Mouse (Mus musculus) kidney, postnatal 0 days (tissue): Measurements from ENCODE around the gene Zfp286. TPM values are rescaled to one million over a fixed set of nuclear protein-coding genes. Genes with fewer than 3 reads are reported as not detected.

ENCODE experiments used
- ATAC-seq: fragments of 200-750 bp; cut with Nextera tagmentation; replicated peaks from 2 replicates; pipeline ENCODE4 v1.8.0; 2017; ENCODE audit warnings: low read depth, moderate number of reproducible peaks, moderate TSS enrichment, moderate library complexity; ENCODE audit not compliant: low FRiP score
- DNase-seq: peaks from one replicate; pipeline ENCODE4 v3.0.0-alpha.2; 2016; ENCODE audit warnings: low spot score
- H3K27ac ChIP-seq: fragments of 300-500 bp; sonication (generic); 2 replicates; pipeline ENCODE4 v1.5.1; 2014; ENCODE audit warnings: mild to moderate bottlenecking
- H3K27me3 ChIP-seq: fragments of 300-500 bp; sonication (generic); 2 replicates; pipeline ENCODE4 v1.6.1; 2014; ENCODE audit warnings: low read length, mixed read lengths; ENCODE audit not compliant: insufficient read depth
- H3K36me3 ChIP-seq: fragments of 300-500 bp; sonication (generic); 2 replicates; pipeline ENCODE4 v1.6.1; 2014; ENCODE audit warnings: low read length, mixed read lengths; ENCODE audit not compliant: insufficient read depth
- H3K4me1 ChIP-seq: fragments of 300-500 bp; sonication (generic); replicated peaks from 2 replicates; pipeline ENCODE4 v1.6.1; 2014; ENCODE audit warnings: antibody characterized with exemption, low read length, mixed read lengths; ENCODE audit not compliant: insufficient read depth
- H3K4me2 ChIP-seq: fragments of 300-500 bp; sonication (generic); 2 replicates; pipeline ENCODE4 v1.6.1; 2014; ENCODE audit warnings: mild to moderate bottlenecking, low read length, moderate library complexity, mixed read lengths
- H3K4me3 ChIP-seq: fragments of 300-500 bp; sonication (generic); replicated peaks from 2 replicates; pipeline ENCODE4 v1.5.1; 2014; ENCODE audit warnings: low read depth, low read length
- H3K9ac ChIP-seq: fragments of 300-500 bp; sonication (generic); 2 replicates; pipeline ENCODE4 v1.6.1; 2014; ENCODE audit warnings: low read depth, low read length
- H3K9me3 ChIP-seq: fragments of 300-500 bp; sonication (generic); replicated peaks from 2 replicates; pipeline ENCODE4 v1.6.1; 2016; ENCODE audit warnings: low read length, inconsistent platforms, mixed read lengths
- CTCF ChIP-seq: IDR thresholded peaks from 2 replicates; pipeline ENCODE4 v1.5.1; 2016; ENCODE audit warnings: antibody characterized with exemption, low read depth, mild to moderate bottlenecking, moderate library complexity
- WGBS: fragments of 180-500 bp; shearing (Covaris S2); extraction: QIAGEN DNeasy Blood & Tissue Kit; methylation state at CpG from one replicate; pipeline ENCODE4 v1.1.7; 2014; 5-methylcytosine and 5-hydroxymethylcytosine counted together
- polyA plus RNA-seq: library from polyadenylated mRNA; unstranded; fragments of >200 nt; fragmentation: Nextera tagmentation; extraction: Ambion mirVana; gene quantifications from 2 replicates; pipeline ENCODE4 v1.2.1, GENCODE M21; 2015

The Zfp286 gene
- 10.8 and 11.4 TPM in 2 replicates for polyA plus RNA-seq

DNA sequence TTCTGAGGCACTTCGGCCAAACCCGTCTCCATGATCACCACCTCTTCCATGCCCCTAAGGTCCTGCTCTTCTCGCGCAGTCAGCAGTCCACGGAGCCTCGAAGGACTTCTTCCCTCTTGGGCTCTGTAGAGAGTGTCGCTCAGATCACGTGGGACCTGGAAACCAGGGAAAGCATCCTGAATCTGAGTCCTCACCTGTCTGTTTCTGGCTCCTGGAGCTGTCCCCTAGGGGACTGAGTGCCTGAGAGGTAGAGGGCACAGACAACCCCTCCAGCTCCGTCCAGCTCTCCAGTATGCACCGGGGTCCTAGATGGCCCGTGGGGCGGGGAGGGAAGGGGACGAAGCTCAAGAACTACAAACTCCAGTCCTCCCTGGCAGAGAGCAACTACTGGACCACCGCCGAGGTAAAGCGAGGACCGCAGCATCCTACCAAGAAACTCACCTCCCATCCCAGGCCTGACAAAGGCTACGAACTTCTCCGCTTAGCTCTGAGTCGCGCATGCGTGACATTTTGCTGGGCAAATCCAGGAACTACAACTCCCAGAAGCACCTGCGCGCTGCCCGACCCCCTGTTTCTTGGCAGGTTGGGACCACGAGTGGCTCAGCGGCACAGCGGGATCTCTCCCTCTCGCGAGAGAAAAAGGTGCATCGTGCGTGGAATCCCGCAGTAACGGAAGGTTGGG is at the start of gene Zfp286:
Zfp286 (minus strand) TSS at position 528 of the 682 bp plus-strand sequence.
- DNase-seq: peak; percentile 95
- TF ChIP-seq CTCF: no peak
- Histone ChIP-seq H3K4me2 (peak within 1 kb of the TSS; percentile 71), H3K9ac (peak within 1 kb of the TSS; percentile 56), H3K27ac (no peak within 1 kb of the TSS), H3K27me3 (no peaks in the 10 kb centered on the region), H3K36me3 (peaks cover 3% of the 10 kb centered on the region; the same call in 1 of the 2 replicates), H3K4me3 (peak within 1 kb of the TSS; percentile 42), H3K9me3 (no peaks in the 10 kb centered on the region), H3K4me1 (peaks cover 3% of the 10 kb centered on the region; the same call in 1 of the 2 replicates)
- peak; percentile 95 for ATAC-seq
- 6% methylated on average over 34 of the region's 34 CpGs for WGBS

- H3K36me3 ChIP-seq: 0 out of 2 replicates have a peak, but pooled peaks cover 12% of the 10 kb centered on the region
- no peak overlapping the region for H3K27ac ChIP-seq
- H3K4me1 ChIP-seq: 0 out of 2 replicates have a peak, but pooled peaks cover under 1% of the 10 kb centered on the region
- H3K4me3 ChIP-seq: no peak overlapping the region
- H3K9me3 ChIP-seq: no peaks in the 10 kb centered on the region
- H3K9ac ChIP-seq: no peak overlapping the region
- ATAC-seq: no peak
- H3K4me2 ChIP-seq: no peak overlapping the region
- no peaks in the 10 kb centered on the region for H3K27me3 ChIP-seq
- TF ChIP-seq CTCF: no peak
- DNase-seq: no peak
Measured at GRCm38 (mm10) chr11:62831906-62832305, 42.6 kb upstream of the Zfp286 start.

DNA sequence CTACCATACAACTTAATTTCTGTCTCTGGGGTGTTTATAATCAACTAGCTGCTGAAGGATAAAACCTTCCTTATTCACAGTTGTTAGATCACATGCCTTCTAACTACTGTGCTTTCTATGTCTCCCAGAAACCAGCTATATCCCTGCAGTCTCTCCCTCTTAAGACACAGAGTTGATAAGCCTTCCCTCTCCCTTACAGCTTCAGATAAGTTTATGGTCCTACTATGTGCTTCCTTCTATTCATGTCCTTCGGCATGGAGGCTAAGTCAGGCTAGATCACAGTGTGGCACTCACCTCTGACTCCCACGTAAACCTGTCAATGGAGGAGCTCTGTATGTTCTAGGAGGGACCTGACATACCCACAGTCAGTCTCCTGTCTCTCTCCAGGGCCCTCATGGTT is 41.1 kb upstream of the Zfp286 start:
- Histone ChIP-seq H3K27ac (no peak overlapping the region), H3K36me3 (0 out of 2 replicates have a peak, but pooled peaks cover 7% of the 10 kb centered on the region), H3K27me3 (no peaks in the 10 kb centered on the region), H3K4me1 (peaks cover 14% of the 10 kb centered on the region), H3K4me3 (no peak overlapping the region), H3K4me2 (no peak overlapping the region), H3K9me3 (no peaks in the 10 kb centered on the region), H3K9ac (no peak overlapping the region)
- no peak for TF ChIP-seq CTCF
- ATAC-seq (no peak), DNase-seq (no peak)
- WGBS: 78% methylated on average over 2 of the region's 2 CpGs

DNA sequence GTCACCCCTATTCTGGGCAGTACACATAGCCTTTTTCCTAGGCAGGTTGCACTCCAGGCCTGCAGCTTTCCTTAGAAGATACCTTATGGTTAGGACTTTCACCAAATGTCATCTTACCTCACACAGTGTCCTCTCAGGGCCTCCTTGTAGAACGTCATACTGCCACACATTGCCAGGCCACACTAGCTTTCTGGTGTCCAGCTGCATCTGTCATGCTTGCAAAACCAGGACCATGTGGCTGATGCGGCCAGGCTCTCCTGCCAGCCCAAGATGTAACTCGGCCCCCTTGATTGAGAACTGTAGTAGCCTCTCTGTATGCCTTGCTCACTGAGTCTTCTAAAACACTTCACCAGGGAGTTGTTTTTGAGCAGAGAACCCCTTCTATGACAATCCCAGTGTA is 38.6 kb upstream of the Zfp286 start:
- no peak for TF ChIP-seq CTCF
- H3K4me1 ChIP-seq: peaks cover 15% of the 10 kb centered on the region
- no peaks in the 10 kb centered on the region for H3K27me3 ChIP-seq
- no peak overlapping the region for H3K4me3 ChIP-seq
- 88% methylated on average over 3 of the region's 3 CpGs for WGBS
- 0 out of 2 replicates have a peak, but pooled peaks cover 7% of the 10 kb centered on the region for H3K36me3 ChIP-seq
- H3K9ac ChIP-seq: no peak overlapping the region
- no peaks in the 10 kb centered on the region for H3K9me3 ChIP-seq
- no peak for ATAC-seq
- H3K27ac ChIP-seq: no peak overlapping the region
- no peak for DNase-seq
- H3K4me2 ChIP-seq: no peak overlapping the region

DNA sequence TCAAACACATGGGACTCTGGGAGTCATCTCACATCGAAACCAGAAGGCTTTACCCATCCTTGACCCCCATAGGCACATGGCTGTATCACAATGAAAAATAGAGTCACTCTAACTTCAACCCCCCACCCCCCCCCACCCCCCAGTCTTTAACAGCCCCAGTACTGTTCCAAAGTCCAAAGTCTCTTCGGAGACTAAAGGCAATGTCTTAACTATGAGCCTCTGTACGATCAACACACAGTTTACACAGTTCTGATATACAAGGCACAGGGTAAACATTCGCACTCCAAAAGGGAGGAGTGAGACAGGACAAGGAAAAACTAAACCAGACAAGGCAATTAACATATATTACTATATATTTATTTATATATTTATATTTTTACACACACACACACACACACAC is 37.9 kb upstream of the Zfp286 start:
- H3K36me3 ChIP-seq: 0 out of 2 replicates have a peak, but pooled peaks cover 7% of the 10 kb centered on the region
- no peak overlapping the region for H3K9ac ChIP-seq
- WGBS: 90% methylated on average over 4 of the region's 4 CpGs
- ATAC-seq (no peak), DNase-seq (no peak)
- no peaks in the 10 kb centered on the region for H3K27me3 ChIP-seq
- no peak overlapping the region for H3K27ac ChIP-seq
- H3K4me2 ChIP-seq: no peak overlapping the region
- no peak for TF ChIP-seq CTCF
- peaks cover 15% of the 10 kb centered on the region for H3K4me1 ChIP-seq
- no peaks in the 10 kb centered on the region for H3K9me3 ChIP-seq
- H3K4me3 ChIP-seq: no peak overlapping the region

- H3K9ac ChIP-seq: no peak overlapping the region
- ATAC-seq (peak; percentile 66), DNase-seq (peak; percentile 92)
- peak overlapping the region; percentile 60 for H3K27ac ChIP-seq
- 0 out of 2 replicates have a peak, but pooled peaks cover 6% of the 10 kb centered on the region for H3K36me3 ChIP-seq
- no peak overlapping the region for H3K4me2 ChIP-seq
- H3K9me3 ChIP-seq: no peaks in the 10 kb centered on the region
- 15% methylated on average over 6 of the region's 6 CpGs for WGBS
- H3K27me3 ChIP-seq: no peaks in the 10 kb centered on the region
- peaks cover 15% of the 10 kb centered on the region for H3K4me1 ChIP-seq
- no peak for TF ChIP-seq CTCF
- H3K4me3 ChIP-seq: no peak overlapping the region
Measured at GRCm38 (mm10) chr11:62826106-62826733, 37.0 kb upstream of the Zfp286 start.
